Mouse (Mus musculus): ENCODE data around the gene Nars2. TPM values are rescaled to one million over a fixed set of nuclear protein-coding genes. Genes with fewer than 3 reads are reported as not detected.

Gene Nars2
- polyA plus RNA-seq, 1 experiment, result 7.1 TPM

- H3K27ac ChIP-seq (ENCODE audit: control insufficient read depth, insufficient read depth, low read depth, low read length, poor library complexity), result no peak overlapping the region
- TF ChIP-seq CTCF (IDR thresholded peaks at IDR 0.05; ENCODE audit: control insufficient read depth, insufficient read depth, low read length) (no peak), POLR2A (IDR thresholded peaks at IDR 0.05; ENCODE audit: borderline replicate concordance, control insufficient read depth, low read depth, low read length) (no peak)
- no peak overlapping the region for H3K4me3 ChIP-seq (replicated peaks; ENCODE audit: control insufficient read depth, low read depth, low read length)
- WGBS, result 89% methylated on average over 5 of the region's 5 CpGs
- no peaks in the 10 kb centered on the region; the same call in 1 of the 2 replicates for H3K4me1 ChIP-seq (ENCODE audit: control insufficient read depth, insufficient read depth, low read length)
Measured at GRCm38 (mm10) chr7:96975914-96976313, 24.6 kb downstream of the Nars2 start.

GRCm38 (mm10) chr7:96977209-96977608 lies 25.9 kb downstream of the Nars2 start:
- H3K4me1 ChIP-seq (ENCODE audit: control insufficient read depth, insufficient read depth, low read length), result no peaks in the 10 kb centered on the region; the same call in 1 of the 2 replicates
- no peak overlapping the region for H3K4me3 ChIP-seq (replicated peaks; ENCODE audit: control insufficient read depth, low read depth, low read length)
- WGBS, result 42% methylated on average over 1 of the region's 1 CpGs
- TF ChIP-seq CTCF (IDR thresholded peaks at IDR 0.05; ENCODE audit: control insufficient read depth, insufficient read depth, low read length) (no peak), POLR2A (IDR thresholded peaks at IDR 0.05; ENCODE audit: borderline replicate concordance, control insufficient read depth, low read depth, low read length) (no peak)
- H3K27ac ChIP-seq (ENCODE audit: control insufficient read depth, insufficient read depth, low read depth, low read length, poor library complexity), result no peak overlapping the region

- Histone ChIP-seq H3K4me1 (ENCODE audit: control insufficient read depth, insufficient read depth, low read length) (no peaks in the 10 kb centered on the region), H3K27ac (ENCODE audit: control insufficient read depth, insufficient read depth, low read depth, low read length, poor library complexity) (no peak overlapping the region), H3K4me3 (replicated peaks; ENCODE audit: control insufficient read depth, low read depth, low read length) (no peak overlapping the region)
- TF ChIP-seq CTCF (IDR thresholded peaks at IDR 0.05; ENCODE audit: control insufficient read depth, insufficient read depth, low read length) (no peak), POLR2A (IDR thresholded peaks at IDR 0.05; ENCODE audit: borderline replicate concordance, control insufficient read depth, low read depth, low read length) (no peak)
- 88% methylated on average over 2 of the region's 2 CpGs for WGBS
Measured at GRCm38 (mm10) chr7:96981366-96981765, 30.1 kb downstream of the Nars2 start.

- Histone ChIP-seq H3K4me3 (replicated peaks; ENCODE audit: control insufficient read depth, low read depth, low read length) (no peak overlapping the region), H3K27ac (ENCODE audit: control insufficient read depth, insufficient read depth, low read depth, low read length, poor library complexity) (no peak overlapping the region), H3K4me1 (ENCODE audit: control insufficient read depth, insufficient read depth, low read length) (peaks cover 3% of the 10 kb centered on the region; the same call in 1 of the 2 replicates)
- no peak for TF ChIP-seq CTCF (IDR thresholded peaks at IDR 0.05; ENCODE audit: control insufficient read depth, insufficient read depth, low read length)
- TF ChIP-seq POLR2A (IDR thresholded peaks at IDR 0.05; ENCODE audit: borderline replicate concordance, control insufficient read depth, low read depth, low read length), result no peak
- 58% methylated on average over 7 of the region's 7 CpGs for WGBS
Measured at GRCm38 (mm10) chr7:96983660-96984347, 32.5 kb downstream of the Nars2 start.

- peaks cover 3% of the 10 kb centered on the region; the same call in 1 of the 2 replicates for H3K4me1 ChIP-seq (ENCODE audit: control insufficient read depth, insufficient read depth, low read length)
- H3K27ac ChIP-seq (ENCODE audit: control insufficient read depth, insufficient read depth, low read depth, low read length, poor library complexity), result no peak overlapping the region
- no peak overlapping the region for H3K4me3 ChIP-seq (replicated peaks; ENCODE audit: control insufficient read depth, low read depth, low read length)
- TF ChIP-seq CTCF (IDR thresholded peaks at IDR 0.05; ENCODE audit: control insufficient read depth, insufficient read depth, low read length) (no peak), POLR2A (IDR thresholded peaks at IDR 0.05; ENCODE audit: borderline replicate concordance, control insufficient read depth, low read depth, low read length) (no peak)
- 57% methylated on average over 8 of the region's 8 CpGs for WGBS
Measured at GRCm38 (mm10) chr7:96985798-96986197, 34.5 kb downstream of the Nars2 start.

GRCm38 (mm10) chr7:96986795-96987445 lies 35.6 kb downstream of the Nars2 start:
- Histone ChIP-seq H3K4me1 (ENCODE audit: control insufficient read depth, insufficient read depth, low read length) (peaks cover 3% of the 10 kb centered on the region; the same call in 1 of the 2 replicates), H3K27ac (ENCODE audit: control insufficient read depth, insufficient read depth, low read depth, low read length, poor library complexity) (no peak overlapping the region), H3K4me3 (replicated peaks; ENCODE audit: control insufficient read depth, low read depth, low read length) (no peak overlapping the region)
- WGBS, result 48% methylated on average over 9 of the region's 9 CpGs
- TF ChIP-seq POLR2A (IDR thresholded peaks at IDR 0.05; ENCODE audit: borderline replicate concordance, control insufficient read depth, low read depth, low read length), result no peak
- no peak for TF ChIP-seq CTCF (IDR thresholded peaks at IDR 0.05; ENCODE audit: control insufficient read depth, insufficient read depth, low read length)

GRCm38 (mm10) chr7:96987676-96988075 lies 36.4 kb downstream of the Nars2 start:
- TF ChIP-seq POLR2A (IDR thresholded peaks at IDR 0.05; ENCODE audit: borderline replicate concordance, control insufficient read depth, low read depth, low read length) (no peak), CTCF (IDR thresholded peaks at IDR 0.05; ENCODE audit: control insufficient read depth, insufficient read depth, low read length) (no peak)
- 76% methylated on average over 4 of the region's 4 CpGs for WGBS
- H3K4me3 ChIP-seq (replicated peaks; ENCODE audit: control insufficient read depth, low read depth, low read length), result no peak overlapping the region
- peaks cover 3% of the 10 kb centered on the region; the same call in 1 of the 2 replicates for H3K4me1 ChIP-seq (ENCODE audit: control insufficient read depth, insufficient read depth, low read length)
- H3K27ac ChIP-seq (ENCODE audit: control insufficient read depth, insufficient read depth, low read depth, low read length, poor library complexity), result no peak overlapping the region

- 55% methylated on average over 3 of the region's 3 CpGs for WGBS
Measured at GRCm38 (mm10) chr7:97012956-97013355, 61.7 kb downstream of the Nars2 start.

More at GRCm38 (mm10) chr7:97012956-97013355, 61.7 kb downstream of the Nars2 start:
- Histone ChIP-seq H3K4me3 (replicated peaks; ENCODE audit: control insufficient read depth, low read depth, low read length) (no peak overlapping the region), H3K27ac (ENCODE audit: control insufficient read depth, insufficient read depth, low read depth, low read length, poor library complexity) (no peak overlapping the region), H3K4me1 (ENCODE audit: control insufficient read depth, insufficient read depth, low read length) (no peaks in the 10 kb centered on the region)
- no peak for TF ChIP-seq CTCF (IDR thresholded peaks at IDR 0.05; ENCODE audit: control insufficient read depth, insufficient read depth, low read length)
- no peak for TF ChIP-seq POLR2A (IDR thresholded peaks at IDR 0.05; ENCODE audit: borderline replicate concordance, control insufficient read depth, low read depth, low read length)
